ENCODE assay signal across 15 mouse cellular contexts in the genomic region with DNA sequence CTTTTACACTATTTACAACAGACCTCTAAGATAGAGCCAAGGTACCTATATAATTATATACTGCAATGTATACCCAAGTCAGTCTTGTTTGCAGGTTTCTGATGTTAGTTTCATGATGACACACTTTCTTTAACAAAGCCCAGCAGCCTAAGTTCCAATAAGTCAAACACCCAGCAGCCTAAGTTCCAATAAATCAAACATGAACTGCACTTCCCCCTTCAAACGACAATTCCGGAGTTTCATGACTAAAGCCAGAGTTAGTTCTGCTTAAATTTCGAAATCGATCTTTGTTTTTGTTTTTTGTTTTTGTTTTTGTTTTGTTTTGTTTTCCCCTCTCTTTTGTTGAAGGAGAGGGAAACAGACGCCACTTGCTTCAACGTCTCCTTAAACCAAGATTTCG. TPM values are rescaled to one million over a fixed set of nuclear protein-coding genes. Genes with fewer than 3 reads are reported as not detected.
DNase-seq lines count a peak whose midpoint lies in the region; ATAC-seq lines count a peak whose summit lies in the region.
"Had no signal": no experiment of that assay in that cellular context is flagged by ENCODE, and none has a peak within 500 bp of the region (broad histone marks: within the 10 kb centered on the region; RNA-seq: fewer than 3 reads in every experiment).

No protein-coding gene starts in this region.

- no peaks in the 10 kb centered on the region for H3K36me3 ChIP-seq in heart, embryonic 16.5 days (ENCODE audit: control insufficient read depth, insufficient read depth)
- H3K36me3 ChIP-seq in lung, embryonic 15.5 days = no peaks in the 10 kb centered on the region
- no peaks in the 10 kb centered on the region for H3K36me3 ChIP-seq in liver, embryonic 11.5 days (ENCODE audit: control insufficient read depth, insufficient read depth, low read length)
- H3K36me3 ChIP-seq in megakaryocyte, embryonic 14.5 days (replicated peaks; ENCODE audit: low read length) = no peaks in the 10 kb centered on the region
- H3K36me3 ChIP-seq in hindbrain, embryonic 14.5 days (replicated peaks; ENCODE audit: control insufficient read depth, insufficient read depth) = no peaks in the 10 kb centered on the region
- H3K36me3 ChIP-seq: embryonic facial prominence, embryonic 13.5 days; forebrain, embryonic 12.5 days; midbrain, embryonic 10.5 days had no signal

- H3K4me2 ChIP-seq in heart, embryonic 16.5 days (ENCODE audit: low read depth, low read length) = peak overlapping the region; percentile 47
- H3K4me2 ChIP-seq in lung, embryonic 15.5 days = peak overlapping the region; percentile 32
- H3K4me2 ChIP-seq in liver, embryonic 11.5 days = peak overlapping the region; percentile 49
- no peak overlapping the region for H3K4me2 ChIP-seq in hindbrain, embryonic 14.5 days (replicated peaks)
- H3K4me2 ChIP-seq: forebrain, embryonic 12.5 days had no signal

- H3K4me1 ChIP-seq in heart, embryonic 16.5 days (ENCODE audit: control insufficient read depth, insufficient read depth, low read length) = peaks cover 2% of the 10 kb centered on the region; the same call in 1 of the 2 replicates
- peaks cover 11% of the 10 kb centered on the region for H3K4me1 ChIP-seq in lung, embryonic 15.5 days
- peaks cover 5% of the 10 kb centered on the region for H3K4me1 ChIP-seq in liver, embryonic 11.5 days (replicated peaks; ENCODE audit: control insufficient read depth, insufficient read depth, low read length)
- H3K4me1 ChIP-seq in megakaryocyte, embryonic 14.5 days = peaks cover 22% of the 10 kb centered on the region
- no peaks in the 10 kb centered on the region; the same call in 1 of the 2 replicates for H3K4me1 ChIP-seq in hindbrain, embryonic 14.5 days (replicated peaks; ENCODE audit: control insufficient read depth, insufficient read depth, low read length)

- DNase-seq in heart, adult 8-10 months (ENCODE audit: low spot score) = no peak
- no peak for DNase-seq in lung, postnatal 25 days (ENCODE audit: low spot score)
- no peak for DNase-seq in liver, embryonic 11.5 days (ENCODE audit: low spot score)
- no peak for DNase-seq in hindbrain, embryonic 14.5 days (ENCODE audit: low spot score)
- DNase-seq: cerebellum, postnatal 10 days; layer of hippocampus, adult 9-11 months; left cerebral cortex, postnatal 4 days had no signal

- H3K4me3 ChIP-seq in heart, embryonic 16.5 days (ENCODE audit: low read length) = no peak overlapping the region
- no peak overlapping the region for H3K4me3 ChIP-seq in lung, embryonic 15.5 days
- 0 out of 2 replicates have a peak overlapping the region, but pooled peaks have one; percentile 2 for H3K4me3 ChIP-seq in liver, embryonic 11.5 days (ENCODE audit: low read depth, low read length)
- H3K4me3 ChIP-seq in megakaryocyte, embryonic 14.5 days (replicated peaks) = peak overlapping the region; percentile 64
- H3K4me3 ChIP-seq in hindbrain, embryonic 14.5 days (replicated peaks; ENCODE audit: low read length) = no peak overlapping the region
- H3K4me3 ChIP-seq: embryonic facial prominence, embryonic 13.5 days; forebrain, embryonic 12.5 days; midbrain, embryonic 10.5 days had no signal

- WGBS in heart, embryonic 16.5 days = 64% methylated on average over 7 of the region's 7 CpGs
- 53% methylated on average over 7 of the region's 7 CpGs for WGBS in lung, embryonic 15.5 days
- 50% methylated on average over 7 of the region's 7 CpGs for WGBS in liver, embryonic 11.5 days
- 70% methylated on average over 7 of the region's 7 CpGs for WGBS in hindbrain, embryonic 14.5 days

- ATAC-seq in heart, embryonic 16.5 days (replicated peaks; ENCODE audit: extremely low read depth, insufficient read depth, low FRiP score) = no peak
- no peak for ATAC-seq in lung, embryonic 15.5 days (ENCODE audit: borderline replicate concordance, extremely low read depth, low FRiP score, low TSS enrichment)
- ATAC-seq in liver, embryonic 11.5 days (replicated peaks; ENCODE audit: low FRiP score) = no peak
- no peak for ATAC-seq in hindbrain, embryonic 14.5 days (ENCODE audit: low FRiP score)
- ATAC-seq: hindbrain, postnatal 0 days had no signal

- no peak overlapping the region for H3K9ac ChIP-seq in heart, embryonic 16.5 days (ENCODE audit: low read length)
- no peak overlapping the region for H3K9ac ChIP-seq in lung, embryonic 15.5 days
- no peak overlapping the region for H3K9ac ChIP-seq in liver, embryonic 11.5 days (ENCODE audit: low read depth, low read length)
- H3K9ac ChIP-seq in hindbrain, embryonic 14.5 days = no peak overlapping the region
- H3K9ac ChIP-seq: embryonic facial prominence, embryonic 13.5 days; forebrain, embryonic 12.5 days had no signal

- no peaks in the 10 kb centered on the region for H3K27me3 ChIP-seq in heart, embryonic 16.5 days (ENCODE audit: control insufficient read depth, insufficient read depth, low read length)
- no peaks in the 10 kb centered on the region for H3K27me3 ChIP-seq in lung, embryonic 15.5 days
- no peaks in the 10 kb centered on the region for H3K27me3 ChIP-seq in liver, embryonic 11.5 days (replicated peaks; ENCODE audit: control insufficient read depth, insufficient read depth, low read length)
- peaks cover 1% of the 10 kb centered on the region for H3K27me3 ChIP-seq in megakaryocyte, embryonic 14.5 days (replicated peaks)
- H3K27me3 ChIP-seq in hindbrain, embryonic 14.5 days (ENCODE audit: control insufficient read depth, insufficient read depth, low read length) = no peaks in the 10 kb centered on the region
- H3K27me3 ChIP-seq: embryonic facial prominence, embryonic 13.5 days; forebrain, embryonic 12.5 days had no signal

- peak overlapping the region; percentile 64 for H3K27ac ChIP-seq in heart, embryonic 16.5 days (ENCODE audit: low read length)
- peak overlapping the region; percentile 79 for H3K27ac ChIP-seq in lung, embryonic 15.5 days
- H3K27ac ChIP-seq in liver, embryonic 11.5 days (ENCODE audit: low read depth, low read length) = 0 out of 2 replicates have a peak overlapping the region, but pooled peaks have one; percentile 13
- H3K27ac ChIP-seq in hindbrain, embryonic 14.5 days = no peak overlapping the region
- H3K27ac ChIP-seq: embryonic facial prominence, embryonic 13.5 days; forebrain, embryonic 12.5 days; hindbrain, postnatal 0 days; midbrain, embryonic 10.5 days had no signal

- no peaks in the 10 kb centered on the region for H3K9me3 ChIP-seq in heart, embryonic 16.5 days (replicated peaks; ENCODE audit: control insufficient read depth, low read length)
- H3K9me3 ChIP-seq in lung, embryonic 15.5 days = no peaks in the 10 kb centered on the region
- H3K9me3 ChIP-seq in liver, embryonic 11.5 days (ENCODE audit: control insufficient read depth, low read length) = no peaks in the 10 kb centered on the region
- no peaks in the 10 kb centered on the region for H3K9me3 ChIP-seq in megakaryocyte, embryonic 14.5 days
- H3K9me3 ChIP-seq in hindbrain, embryonic 14.5 days (ENCODE audit: control insufficient read depth, low read length) = no peaks in the 10 kb centered on the region
- H3K9me3 ChIP-seq: embryonic facial prominence, embryonic 13.5 days; forebrain, embryonic 12.5 days; midbrain, embryonic 10.5 days had no signal

RNA-seq across cellular contexts. Expression of gene Hmcn1, which starts 47.1 kb away (rescaled TPM):
- polyA plus RNA-seq in heart, embryonic 16.5 days (2015; fragmentation: Nextera tagmentation; extraction: Ambion mirVana) = 18.1 and 20.7 TPM in 2 replicates
- 10 to 100 TPM; 10.9 to 15.1 (median 12.2) TPM for total RNA-seq in heart, adult 8-10 months (2022)
- polyA plus RNA-seq in lung, embryonic 15.5 days (2015; fragmentation: Nextera tagmentation; extraction: Ambion mirVana) = 9.3 and 13.0 TPM in 2 replicates
- 9.9 and 11.0 TPM in 2 replicates for polyA plus RNA-seq in liver, embryonic 11.5 days (2014; fragmentation: Nextera tagmentation; extraction: Ambion mirVana)
- 0.80 TPM in 1 of 2 replicates, not detected in the other for polyA plus RNA-seq in megakaryocyte, embryonic 14.5 days (2012; ENCODE audit: insufficient read depth, low replicate concordance)
- polyA plus RNA-seq in hindbrain, embryonic 14.5 days (2014; fragmentation: Nextera tagmentation; extraction: Ambion mirVana) = 1.7 and 2.2 TPM in 2 replicates
- polyA plus RNA-seq: CD4-positive, CD25-positive, alpha-beta regulatory T cell, adult 4 months had no signal

Comparison
In these comparisons a context has a peak if more than half of its experiments do, and no peak if none do; other contexts are left out.
1. H3K4me3 ChIP-seq: peak in liver, embryonic 11.5 days (single experiment) and megakaryocyte, embryonic 14.5 days (single experiment); none in heart, embryonic 16.5 days (single experiment), lung, embryonic 15.5 days (single experiment) and hindbrain, embryonic 14.5 days (single experiment).